Mouse (Mus musculus) frontal cortex, postnatal 10 days (tissue): ENCODE results near the gene 2410015M20Rik.
"Not testable (repeated sequence)": the region's sequence is repeated elsewhere in the genome, so short reads cannot be mapped to it uniquely, and the experiment has no call there.

Experiments
- DNase-seq, 2 experiments: peaks; one replicate each; pipeline ENCODE4 v3.0.0; 2022; ENCODE audit warnings: low spot score in 2 of 2, mixed read lengths in 1 of 2

2410015M20Rik gene

GRCm38 (mm10) chr17:56613236-56613844 is 3.8 kb upstream of the 2410015M20Rik start, which contains the start of gene Rpl36:
Rpl36 (plus strand) TSS chr17:56613416.
- peak; percentile 91 to 96 for DNase-seq

DNA sequence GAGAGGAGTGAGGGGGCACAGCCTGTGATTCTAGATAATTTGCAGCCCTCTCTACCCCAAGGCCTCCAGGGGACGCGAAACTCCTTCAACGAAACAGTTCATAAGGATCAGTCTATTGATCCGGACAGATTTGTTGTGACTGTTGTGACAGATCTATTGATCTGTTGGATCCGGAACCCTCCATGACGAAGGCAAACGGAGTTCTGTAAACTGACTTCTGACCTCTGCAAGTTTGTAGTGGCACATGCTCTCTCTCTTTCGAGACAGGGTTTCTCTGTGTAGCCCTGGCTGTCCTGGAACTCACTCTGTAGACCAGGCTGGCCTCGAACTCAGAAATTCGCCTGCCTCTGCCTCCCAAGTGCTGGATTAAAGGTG is 3.0 kb upstream of the 2410015M20Rik start:
- not testable (repeated sequence) for DNase-seq

- DNase-seq, result no peak
These were observed 2.4 kb upstream of the 2410015M20Rik start for GRCm38 (mm10) chr17:56611861-56612564.

DNA sequence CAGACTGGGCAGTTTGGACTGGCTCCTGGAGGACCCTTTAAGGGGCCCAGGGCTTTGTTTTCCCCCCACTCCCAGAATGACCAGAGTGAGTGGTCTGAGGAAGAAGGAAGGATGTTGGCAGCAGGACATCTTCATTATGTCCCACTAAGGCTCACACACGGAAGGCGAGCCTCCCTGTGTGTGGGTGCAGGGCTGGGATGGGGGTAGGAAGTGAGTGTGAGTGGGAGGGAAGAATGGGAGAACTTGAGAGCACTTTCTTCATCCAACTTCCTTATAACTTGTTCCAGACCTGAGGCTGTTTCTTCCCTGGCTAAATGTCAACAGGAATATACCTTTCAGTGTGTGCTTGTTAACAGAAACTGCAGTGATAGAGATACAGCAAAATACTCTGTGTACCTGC is 1.8 kb upstream of the 2410015M20Rik start:
- DNase-seq, result no peak

DNA sequence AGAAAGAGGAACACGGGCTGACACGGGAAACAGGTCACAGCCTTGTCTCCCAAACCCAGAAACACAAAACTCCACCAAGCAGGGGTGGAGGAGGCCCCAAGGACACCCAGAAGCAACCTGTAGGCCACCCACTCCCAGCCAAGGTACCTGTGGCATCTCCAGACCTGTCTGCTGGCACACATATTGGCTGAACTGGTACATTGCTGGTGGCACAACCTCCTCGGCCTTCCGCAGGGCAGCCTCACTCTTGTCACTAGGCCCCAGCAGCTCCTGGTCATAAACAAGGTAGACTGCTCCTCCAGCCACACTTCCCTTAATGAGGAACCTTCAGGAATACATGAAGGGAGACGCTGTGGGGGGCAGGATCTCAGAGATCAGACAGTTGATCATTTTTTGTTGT is 872 bp downstream of the 2410015M20Rik start:
- no peak for DNase-seq

- DNase-seq, result no peak
These were observed 2.0 kb downstream of the 2410015M20Rik start for GRCm38 (mm10) chr17:56607521-56608062.

- no peak for DNase-seq
These were observed 4.1 kb downstream of the 2410015M20Rik start for GRCm38 (mm10) chr17:56605431-56605830.

DNA sequence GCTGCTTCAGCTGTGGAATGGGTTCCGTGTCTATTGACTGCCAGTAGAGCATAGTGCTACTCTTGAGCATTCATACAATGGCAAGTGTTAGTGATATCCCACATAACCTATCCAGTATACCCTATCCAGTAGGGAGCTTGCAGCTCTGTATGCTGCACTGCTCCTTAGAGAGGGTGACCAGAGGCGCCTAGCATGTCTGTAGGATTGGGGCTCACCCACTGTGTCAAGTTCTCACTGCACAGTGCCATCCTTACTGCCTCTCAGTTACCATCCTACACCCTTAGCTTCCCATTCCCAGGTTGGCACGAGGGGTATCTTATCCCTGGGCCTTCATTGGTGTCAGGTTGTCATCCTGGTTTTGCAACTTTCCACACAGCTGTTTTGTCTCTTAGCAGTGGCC is 5.1 kb downstream of the 2410015M20Rik start:
- no peak for DNase-seq

DNA sequence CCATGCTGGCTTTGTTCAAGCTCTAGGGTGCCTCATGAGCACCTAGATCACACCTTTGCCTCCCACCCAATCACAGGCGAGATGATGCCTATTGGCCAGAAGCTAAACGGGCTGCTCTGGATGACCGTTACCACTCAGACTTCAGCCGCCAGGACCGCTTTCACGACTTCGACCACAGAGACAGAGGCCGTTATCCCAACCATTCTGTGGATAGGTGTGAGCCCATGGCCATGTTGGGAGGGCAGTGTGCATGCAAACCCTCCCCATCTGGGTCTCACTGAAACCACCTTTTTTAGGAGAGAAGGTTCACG is 5.5 kb downstream of the 2410015M20Rik start:
- no peak for DNase-seq

DNA sequence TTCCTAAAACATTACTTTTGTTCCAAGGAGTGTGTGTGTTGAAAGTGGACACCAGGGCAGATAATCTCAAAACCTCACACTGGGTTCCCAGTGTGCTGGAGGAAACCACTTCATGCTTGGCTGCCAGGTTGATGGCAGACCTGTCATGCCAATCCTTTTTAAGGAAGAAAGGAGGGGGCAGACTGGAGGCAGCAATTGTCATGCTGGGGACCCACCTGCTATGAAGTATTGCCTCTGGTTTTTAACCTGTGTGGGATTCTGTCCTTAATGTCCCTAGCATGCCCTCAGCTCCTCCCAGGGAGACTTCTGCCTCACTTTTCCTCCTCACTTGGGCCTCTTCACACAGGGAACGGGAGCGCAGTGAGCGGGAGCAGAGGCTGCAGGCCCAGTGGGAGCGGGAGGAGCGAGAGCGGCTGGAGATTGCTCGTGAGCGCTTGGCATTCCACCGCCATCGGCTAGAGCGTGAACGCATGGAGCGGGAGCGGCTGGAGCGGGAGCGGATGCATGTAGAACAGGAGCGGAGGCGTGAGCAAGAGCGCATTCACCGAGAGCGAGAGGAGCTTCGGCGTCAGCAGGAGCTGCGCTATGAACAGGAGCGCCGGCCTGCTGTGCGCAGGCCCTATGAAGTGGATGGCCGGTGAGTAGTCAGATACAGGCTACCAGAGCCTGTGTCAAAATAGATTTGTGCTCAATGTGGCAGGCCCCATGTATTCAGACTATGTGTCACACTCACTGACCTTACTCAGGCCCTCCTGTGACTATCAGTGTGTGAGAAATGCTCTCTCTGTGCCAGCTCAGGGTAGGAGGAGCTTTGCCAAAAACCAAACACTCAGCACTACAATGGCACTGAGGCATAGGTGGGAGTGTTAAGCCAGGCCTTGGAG is 6.1 kb downstream of the 2410015M20Rik start:
- no peak for DNase-seq

DNA sequence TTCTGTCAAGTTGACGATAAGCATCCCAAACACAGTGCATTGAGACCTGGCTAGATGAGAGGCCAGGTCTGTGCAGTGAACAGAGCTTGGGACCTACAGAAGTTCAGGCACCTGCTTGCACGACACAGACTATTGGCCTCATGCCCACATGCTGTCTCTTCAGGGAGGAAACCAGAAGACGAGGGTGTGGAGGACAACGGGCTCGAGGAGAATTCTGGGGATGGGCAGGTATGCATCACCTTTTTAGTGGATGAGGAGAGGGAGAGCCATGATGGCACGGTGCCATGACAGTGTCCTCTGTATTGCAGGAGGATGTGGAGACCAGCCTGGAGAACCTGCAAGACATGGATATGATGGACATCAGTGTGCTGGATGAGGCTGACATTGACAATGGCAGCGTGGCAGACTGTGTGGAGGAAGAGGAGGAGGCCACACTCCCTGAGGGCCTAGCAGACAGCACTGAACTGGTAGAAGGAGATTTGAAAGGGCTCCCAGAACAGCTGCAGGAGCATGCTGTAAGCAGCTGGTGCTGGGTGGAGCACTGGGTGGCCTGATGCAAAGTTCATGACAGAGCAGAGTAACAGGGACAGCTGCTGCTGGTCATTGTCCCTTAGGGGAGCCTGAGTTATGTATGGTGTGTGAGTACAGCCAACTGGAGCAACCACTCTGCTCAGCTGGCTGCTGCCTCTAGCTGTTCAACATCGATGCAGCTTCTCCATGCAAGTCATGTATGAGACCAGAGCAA is 15.9 kb downstream of the 2410015M20Rik start:
- DNase-seq, result no peak

- DNase-seq, result no peak
These were observed 17.0 kb downstream of the 2410015M20Rik start for GRCm38 (mm10) chr17:56592553-56592952.

- no peak for DNase-seq
These were observed 20.6 kb downstream of the 2410015M20Rik start for GRCm38 (mm10) chr17:56588921-56589320.

- DNase-seq, result no peak
These were observed 21.8 kb downstream of the 2410015M20Rik start for GRCm38 (mm10) chr17:56587773-56588172.

GRCm38 (mm10) chr17:56585171-56585821 is 24.3 kb downstream of the 2410015M20Rik start:
- peak; percentile 51 to 58 for DNase-seq

DNA sequence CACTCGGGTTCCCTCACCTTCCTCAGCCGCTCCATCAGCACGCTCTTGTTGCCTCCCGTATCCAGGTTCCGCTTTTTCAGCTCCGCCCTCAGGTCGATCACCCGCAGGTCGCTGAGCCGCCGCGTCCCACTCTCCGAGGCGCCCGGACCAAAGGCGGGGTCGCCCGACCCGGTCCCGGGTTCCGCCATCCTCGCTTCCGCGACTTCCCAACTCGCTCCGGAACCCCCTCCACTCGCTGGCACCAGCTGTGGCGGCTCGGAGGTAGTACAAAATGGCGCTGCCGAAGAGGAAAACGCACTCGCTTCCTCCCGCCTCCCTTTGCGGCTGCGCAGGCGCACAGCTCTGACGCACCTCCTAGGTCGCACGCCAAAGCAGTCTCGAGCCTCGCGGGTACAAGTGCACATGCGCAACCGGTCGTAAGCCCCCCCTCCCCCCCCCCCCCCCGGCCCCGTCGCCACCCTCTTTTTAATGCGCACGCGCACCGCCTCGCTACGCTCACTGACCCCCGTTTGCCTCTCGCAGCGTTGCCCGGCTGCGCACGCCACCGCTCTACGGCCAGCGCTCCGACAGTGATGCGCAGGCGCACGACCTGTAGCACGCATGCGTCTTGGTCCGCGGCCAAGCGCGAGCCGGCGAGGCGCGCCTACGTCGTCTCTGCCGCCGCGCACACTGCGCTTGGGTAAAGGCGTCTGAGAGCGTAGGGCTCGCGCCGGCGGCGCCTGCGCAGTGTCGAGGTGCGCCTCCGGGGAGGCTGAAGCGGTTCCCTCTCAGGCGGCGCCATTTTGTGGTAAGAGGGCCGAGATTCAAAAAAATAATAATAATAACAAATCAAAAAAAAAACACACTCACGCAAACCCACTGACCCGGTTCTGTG is 25.1 kb downstream of the 2410015M20Rik start, which contains the start of the genes Safb2 and Safb:
Gene Safb2, minus strand, starts transcription at position 329 of the 874 bp plus-strand sequence.
Gene Safb, plus strand, starts transcription at position 569 of the 874 bp plus-strand sequence.
- peak; percentile 99 to 100 for DNase-seq

DNA sequence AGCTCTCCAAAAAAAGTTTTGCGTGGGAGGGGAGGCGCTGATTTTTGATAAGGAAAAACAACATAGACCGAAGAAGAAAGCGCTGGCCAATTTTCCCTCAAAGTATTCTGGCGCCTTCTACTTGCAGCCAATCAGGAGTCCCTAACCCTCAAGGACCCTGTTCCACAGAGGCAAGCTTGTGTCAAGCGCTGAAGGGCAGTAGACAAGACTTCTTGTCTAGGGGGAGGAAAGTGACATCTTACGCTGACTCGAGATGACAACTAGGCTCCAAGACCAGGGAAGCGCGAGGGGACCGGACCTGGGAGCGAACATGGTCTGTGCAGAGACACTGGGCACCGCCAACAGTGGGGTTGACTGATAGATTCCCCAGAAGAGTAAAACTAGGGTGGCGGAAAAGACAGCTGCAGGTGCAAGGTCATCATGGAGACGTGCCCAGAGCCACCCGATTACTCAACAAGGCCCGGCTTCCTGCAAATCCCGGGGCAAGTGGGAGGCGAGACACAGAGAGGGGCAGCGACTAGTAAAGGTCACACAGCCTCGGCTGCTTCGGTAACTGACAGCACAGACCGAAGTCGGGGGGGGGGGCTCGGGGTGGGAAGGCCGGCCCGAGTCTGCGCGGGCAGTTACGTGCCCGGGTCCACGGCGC is 25.8 kb downstream of the 2410015M20Rik start:
- DNase-seq, result peak in 1 of 2 experiments; percentile 51

DNA sequence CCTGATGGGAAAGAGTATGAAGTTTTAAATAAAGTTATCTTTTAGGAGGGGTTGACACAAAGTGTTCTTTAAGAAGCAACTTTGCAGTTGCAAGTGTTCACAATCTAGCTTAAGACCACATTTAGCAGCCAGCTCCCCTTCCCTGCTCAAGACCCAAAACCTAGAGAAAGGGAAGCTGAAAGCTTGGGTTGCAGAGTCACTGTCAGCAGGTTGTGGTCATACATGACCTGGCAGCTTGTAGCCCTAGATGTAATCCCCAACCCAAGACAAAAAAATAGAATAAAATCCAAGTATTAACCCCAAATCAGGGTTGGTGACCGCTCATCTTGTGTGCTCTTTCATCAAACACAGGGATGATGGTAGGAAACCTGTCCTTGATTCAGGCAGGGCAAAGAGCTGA is 26.5 kb downstream of the 2410015M20Rik start:
- DNase-seq, result no peak

GRCm38 (mm10) chr17:56572939-56573338 is 36.6 kb downstream of the 2410015M20Rik start:
- no peak for DNase-seq
